Mouse (Mus musculus) heart, adult 2 months (tissue): ENCODE results near the gene Gm37240.

Experiments
- CTCF ChIP-seq: fragments of 200-600 bp; IDR thresholded peaks from 2 replicates; pipeline ENCODE4 v1.8.1; 2022; ENCODE audit warnings: antibody characterized with exemption, mild to moderate bottlenecking, moderate library complexity
- EP300 ChIP-seq: fragments of 200-500 bp; IDR thresholded peaks from 2 replicates; pipeline ENCODE4 v1.6.1; 2011; ENCODE audit warnings: low read depth, low read length, control low read depth; ENCODE audit not compliant: insufficient read depth
- POLR2A ChIP-seq: fragments of 200-500 bp; IDR thresholded peaks from 2 replicates; pipeline ENCODE4 v1.6.1; 2011; ENCODE audit warnings: mild to moderate bottlenecking, low read depth, low read length, control low read depth; ENCODE audit not compliant: insufficient read depth

GRCm38 (mm10) chr3:85854143-85854542, 33.2 kb downstream of the Gm37240 start:
- no peak for TF ChIP-seq CTCF
- TF ChIP-seq POLR2A = no peak
- no peak for TF ChIP-seq EP300
